Mouse (Mus musculus): ENCODE results near the gene Stxbp5.

Stxbp5 gene

DNA sequence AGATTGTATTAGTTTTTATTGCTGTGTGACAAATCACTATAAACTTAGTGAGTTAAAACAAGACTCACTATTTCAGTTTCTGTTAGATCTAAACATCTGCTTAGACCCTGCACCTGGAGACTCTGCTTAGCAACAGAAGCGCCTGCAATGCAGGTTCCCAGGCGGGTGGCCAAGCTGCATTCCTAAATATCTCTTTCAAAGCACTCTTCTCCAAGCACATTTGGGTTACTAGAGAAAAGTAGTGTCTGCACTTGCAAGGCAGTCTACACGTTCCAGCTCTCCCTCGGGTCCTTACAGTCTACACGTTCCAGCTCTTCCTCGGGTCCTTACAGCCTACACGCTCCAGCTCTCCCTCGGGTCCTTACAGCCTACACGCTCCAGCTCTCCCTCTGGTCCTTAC is 44.1 kb downstream of the Stxbp5 start:
- no peak for DNase-seq

DNA sequence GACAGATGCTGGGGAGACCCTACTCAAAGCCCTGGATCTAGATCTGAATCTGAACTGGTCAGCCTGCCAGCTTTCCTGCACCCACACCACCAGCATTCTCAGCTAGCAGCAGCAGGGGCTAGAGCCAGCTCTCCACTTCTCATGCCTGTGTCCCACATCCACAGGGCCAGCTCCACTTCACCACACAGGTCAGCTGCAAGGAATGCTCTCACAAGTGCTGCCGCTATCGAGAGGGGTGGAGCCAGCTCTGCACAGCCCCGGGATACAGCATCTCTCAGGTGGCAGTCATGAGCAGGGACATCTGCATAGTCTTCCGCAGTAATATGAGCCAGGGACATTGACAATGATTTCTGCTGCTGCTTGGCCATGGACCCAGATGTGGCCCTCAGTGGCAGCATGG is 54.5 kb downstream of the Stxbp5 start:
- no peak for DNase-seq

DNA sequence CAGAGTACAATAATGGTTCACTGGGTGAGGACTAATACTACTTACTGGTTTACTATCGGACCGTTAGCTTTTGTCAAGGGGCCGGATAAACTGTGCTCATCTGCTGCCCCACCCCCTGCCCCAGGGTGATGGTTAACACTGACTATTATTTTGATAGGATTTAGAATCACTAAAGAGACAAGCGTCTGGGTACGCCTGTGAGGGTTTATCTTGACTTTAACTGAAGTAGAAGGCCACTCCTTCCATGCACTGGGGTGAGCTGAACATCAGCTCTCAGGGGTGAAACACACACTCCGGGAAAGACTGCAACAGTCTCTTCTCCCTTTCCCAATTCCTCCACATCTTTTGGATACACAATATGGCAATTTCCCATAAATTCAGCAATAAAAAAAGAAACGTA is 61.5 kb downstream of the Stxbp5 start:
- DNase-seq: no peak

DNA sequence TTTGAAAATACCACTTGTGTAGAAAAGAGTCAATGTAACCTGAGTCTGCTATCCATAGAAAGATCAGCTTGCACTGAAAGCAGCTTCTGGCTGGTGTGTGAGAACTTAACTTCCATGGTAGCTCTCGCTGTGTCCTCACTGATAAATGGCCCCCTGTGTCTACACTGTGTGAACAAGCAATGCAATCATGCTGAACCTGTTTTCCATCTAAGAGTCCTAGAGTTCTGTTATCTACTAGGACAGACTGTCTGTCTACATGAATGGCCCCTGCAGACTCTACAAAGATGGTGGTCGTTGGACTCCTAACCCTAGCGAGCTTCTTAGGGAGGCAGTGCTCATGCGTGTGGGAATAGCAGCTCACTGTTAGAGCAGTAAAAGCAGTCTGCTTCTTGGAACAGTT is 65.9 kb downstream of the Stxbp5 start:
- no peak for DNase-seq

DNA sequence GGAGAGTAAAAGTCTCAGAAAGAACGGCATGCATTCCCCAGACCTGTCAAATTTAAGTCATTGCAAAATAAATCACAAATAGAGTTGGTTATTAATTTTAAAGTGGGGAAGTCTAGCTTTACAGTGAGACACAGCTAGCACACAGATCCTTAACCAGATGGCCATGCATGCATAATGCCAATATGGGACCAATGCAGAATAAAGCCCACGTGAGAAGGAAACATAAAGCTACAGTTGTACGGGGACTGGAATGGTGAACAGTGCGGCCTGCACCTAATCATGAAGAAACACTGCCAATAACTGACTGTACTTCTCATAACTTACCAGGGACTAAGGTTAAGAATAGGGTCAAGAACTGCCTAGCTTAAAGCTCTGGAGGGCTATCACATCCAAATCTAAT is 67.9 kb downstream of the Stxbp5 start:
- DNase-seq: no peak

DNA sequence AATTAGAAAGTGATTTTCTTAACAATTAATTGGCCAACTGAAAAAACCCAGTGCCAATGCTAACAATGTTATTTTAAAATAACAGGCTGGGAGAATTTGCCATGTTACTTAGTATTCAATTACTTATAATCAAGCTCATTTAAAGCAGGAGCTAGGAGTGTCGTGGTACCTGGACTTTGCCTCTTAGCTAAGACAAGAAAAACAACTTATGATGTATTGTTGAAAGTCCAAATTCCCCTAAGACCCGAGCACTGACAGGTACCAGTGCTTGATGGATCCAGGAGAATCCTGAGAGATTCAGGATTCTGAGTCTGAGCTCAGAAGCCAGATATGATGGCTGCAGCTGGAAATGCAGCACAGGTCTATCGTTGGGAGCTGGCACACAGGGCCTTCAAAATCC is 71.1 kb downstream of the Stxbp5 start:
- DNase-seq: no peak

DNA sequence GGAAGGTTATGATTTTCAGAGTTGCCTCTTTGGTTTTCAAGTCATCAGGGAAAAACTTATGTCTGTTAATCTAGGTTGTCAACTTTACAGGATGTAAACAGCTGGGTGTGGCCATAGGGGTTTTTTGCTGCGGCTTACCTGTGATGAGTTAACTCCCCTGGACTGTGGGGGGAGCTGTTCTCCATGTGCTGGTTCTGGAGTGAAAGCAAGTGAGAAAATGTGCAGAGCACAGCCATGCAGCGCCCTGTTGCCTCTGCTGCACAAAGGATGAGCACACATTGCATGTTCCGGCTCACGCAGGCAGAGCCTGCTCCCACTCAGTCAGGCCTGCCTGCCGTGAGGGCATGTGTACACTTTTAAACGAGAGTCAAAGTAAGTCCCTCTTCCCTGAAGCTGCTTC is 79.6 kb downstream of the Stxbp5 start:
- DNase-seq: peak; percentile 10 to 17

DNA sequence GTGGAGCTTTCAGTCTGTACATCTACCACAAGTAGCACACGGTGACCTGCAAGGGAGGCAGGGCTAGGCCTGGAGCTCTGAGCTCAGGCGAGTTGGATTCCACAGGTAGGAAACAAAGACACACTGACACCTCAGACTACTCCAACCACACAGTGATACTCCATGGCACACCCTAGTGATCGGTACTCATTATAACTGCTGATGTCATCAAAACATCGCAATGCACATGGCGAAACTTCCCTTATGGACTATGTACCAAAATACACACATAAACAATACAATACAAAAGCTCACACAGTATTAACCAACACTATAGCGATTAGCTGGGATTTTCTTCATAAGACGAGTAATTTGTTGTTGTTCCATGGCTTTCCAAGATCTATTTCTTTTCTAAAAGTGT is 82.3 kb downstream of the Stxbp5 start:
- DNase-seq: no peak

DNA sequence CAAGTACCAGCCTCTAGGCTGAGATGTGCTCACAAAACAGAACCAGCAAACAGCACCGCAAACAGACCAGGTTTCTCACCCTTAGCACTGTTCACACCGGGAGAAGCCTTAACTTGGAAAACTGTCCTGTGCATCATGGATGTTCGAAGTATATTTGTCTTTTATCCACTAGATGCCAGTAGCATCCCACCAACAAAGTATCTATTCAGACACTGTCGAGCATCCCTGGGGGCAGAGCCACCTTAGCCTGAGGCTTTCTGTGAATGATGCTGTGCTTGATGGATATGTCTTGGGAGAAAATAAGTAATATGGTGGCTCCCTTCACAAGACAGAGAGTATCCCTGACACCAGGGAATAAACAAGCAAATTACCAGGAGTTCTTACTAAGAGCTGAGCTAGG is 87.0 kb downstream of the Stxbp5 start:
- DNase-seq: no peak

DNA sequence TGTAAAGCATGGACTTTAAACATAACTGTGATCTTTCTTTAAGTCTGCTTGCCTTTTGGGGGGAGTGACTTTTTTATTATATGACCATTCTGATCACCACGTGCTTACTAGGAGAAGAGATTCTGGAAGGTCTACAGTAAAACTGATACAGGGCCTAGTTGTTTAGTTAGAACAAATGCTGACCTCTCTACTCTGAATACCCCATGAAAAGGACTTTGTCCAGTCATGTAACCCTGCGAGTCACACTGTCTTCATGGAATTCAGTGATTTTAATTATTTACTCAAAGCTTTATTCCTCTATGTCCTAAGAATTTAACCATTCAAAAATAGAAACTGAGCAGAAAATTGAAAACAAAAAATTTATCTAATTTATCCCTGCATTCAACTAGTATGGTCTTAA is 93.3 kb downstream of the Stxbp5 start:
- no peak for DNase-seq

DNA sequence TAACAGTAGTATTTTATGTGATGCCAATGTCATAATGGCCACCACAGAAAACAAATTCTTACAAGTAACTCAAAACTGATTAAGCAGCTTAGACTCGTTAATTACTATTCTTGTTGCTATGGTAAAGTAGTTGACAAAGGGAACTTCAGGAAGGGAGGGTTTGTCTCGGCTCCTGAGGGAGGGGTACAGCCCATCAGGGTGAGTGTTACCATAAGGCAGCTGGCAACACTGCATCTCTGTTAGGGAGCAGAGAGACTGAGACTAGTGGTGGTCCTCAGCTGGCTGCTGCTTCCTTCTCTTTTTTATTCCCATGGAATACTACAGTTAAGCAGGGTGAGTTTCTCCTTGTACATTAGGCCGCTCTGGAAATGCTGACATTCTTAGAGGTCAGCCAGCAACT is 95.5 kb downstream of the Stxbp5 start:
- no peak for DNase-seq

DNA sequence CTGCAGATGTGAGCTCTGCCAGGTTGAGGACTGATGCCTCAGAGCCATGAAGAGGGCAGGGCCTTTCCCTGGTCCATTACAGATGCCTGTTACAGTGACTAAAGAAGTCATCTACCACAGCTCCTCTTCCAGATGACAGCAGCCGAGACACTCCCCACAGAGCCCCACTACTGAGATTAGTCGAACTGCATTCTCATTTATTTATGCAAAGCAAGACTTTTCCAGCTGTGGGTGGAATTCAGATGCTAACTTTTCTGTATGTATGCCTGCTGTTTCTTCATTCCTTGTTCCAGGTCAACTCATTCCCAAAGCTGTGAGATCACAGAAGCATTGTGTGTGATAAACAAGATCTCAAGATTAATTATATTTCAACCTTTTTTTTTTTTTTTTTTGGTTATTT is 97.8 kb downstream of the Stxbp5 start:
- no peak for DNase-seq

DNA sequence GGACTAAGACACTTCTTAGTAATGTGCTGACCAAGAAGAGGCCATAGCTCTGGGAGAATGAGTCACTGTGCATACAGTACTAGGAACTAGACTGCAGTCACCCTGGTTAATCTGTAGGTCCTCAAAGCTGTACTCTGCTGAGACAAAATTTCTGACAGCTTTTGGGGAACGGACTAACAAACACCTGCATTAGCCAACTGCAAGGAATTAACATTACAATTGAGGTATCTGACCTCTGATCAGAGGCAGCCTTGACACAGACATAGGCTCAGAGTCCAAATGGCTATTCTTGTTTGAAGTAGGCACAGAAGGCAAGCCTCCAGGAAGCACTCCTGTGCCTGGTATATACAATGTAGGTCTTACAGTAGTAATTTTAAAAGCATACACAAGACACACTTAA is 99.3 kb downstream of the Stxbp5 start:
- no peak for DNase-seq

DNA sequence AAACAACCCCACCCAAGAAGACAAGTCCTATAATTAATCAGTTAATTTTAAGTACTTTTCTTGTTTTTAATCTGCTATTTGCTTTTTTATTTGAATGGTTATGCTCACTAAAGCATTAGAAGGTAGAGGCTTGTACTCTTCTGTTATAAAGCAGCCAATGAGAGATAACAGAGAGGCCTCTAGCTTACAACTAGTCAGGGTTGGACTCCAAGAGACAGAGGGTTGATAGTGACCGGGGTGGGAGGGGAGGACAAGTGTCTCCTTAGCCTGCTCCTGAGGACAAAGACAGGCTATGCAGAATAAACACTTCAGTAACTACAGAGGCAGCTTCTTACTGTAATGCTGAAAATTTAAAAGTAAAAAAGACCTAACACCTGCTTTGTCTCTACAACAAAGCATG is 101.8 kb downstream of the Stxbp5 start:
- no peak for DNase-seq

DNA sequence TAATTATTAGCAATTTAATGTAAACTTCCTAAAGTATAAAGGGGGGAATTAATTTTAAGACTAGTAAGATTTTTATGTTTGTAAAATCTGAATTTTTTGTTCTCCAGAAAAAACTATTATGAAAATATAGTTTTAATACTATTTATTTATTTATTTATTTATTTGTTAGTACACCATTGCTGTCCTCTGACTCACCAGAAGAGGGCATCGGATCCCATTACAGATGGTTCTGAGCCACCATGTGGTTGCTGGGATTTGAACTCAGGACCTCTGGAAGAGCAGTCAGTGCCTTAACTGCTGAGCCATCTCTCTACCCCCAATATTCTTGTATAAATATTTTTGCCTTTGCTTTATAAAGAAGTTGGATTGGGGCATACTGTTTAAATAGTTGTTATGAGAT is 104.5 kb downstream of the Stxbp5 start:
- no peak for DNase-seq

DNA sequence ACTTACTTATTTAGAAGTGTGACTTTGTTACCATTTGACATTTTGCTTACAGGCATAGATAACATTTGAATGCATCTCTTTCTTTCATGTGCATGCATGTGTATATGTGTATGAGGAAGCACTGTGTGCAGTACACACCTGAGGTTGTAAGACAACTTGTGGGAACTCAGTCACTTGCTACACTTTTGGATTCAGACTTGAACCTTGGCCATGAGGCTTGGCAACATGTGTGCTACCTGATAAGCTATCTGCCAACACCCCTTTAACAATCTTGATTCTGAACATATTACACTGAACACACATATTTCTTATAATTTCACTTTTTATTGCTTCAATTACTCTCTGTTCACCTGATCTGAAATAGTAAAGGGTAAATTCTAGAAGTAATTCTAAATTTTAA is 106.5 kb downstream of the Stxbp5 start:
- DNase-seq: no peak

DNA sequence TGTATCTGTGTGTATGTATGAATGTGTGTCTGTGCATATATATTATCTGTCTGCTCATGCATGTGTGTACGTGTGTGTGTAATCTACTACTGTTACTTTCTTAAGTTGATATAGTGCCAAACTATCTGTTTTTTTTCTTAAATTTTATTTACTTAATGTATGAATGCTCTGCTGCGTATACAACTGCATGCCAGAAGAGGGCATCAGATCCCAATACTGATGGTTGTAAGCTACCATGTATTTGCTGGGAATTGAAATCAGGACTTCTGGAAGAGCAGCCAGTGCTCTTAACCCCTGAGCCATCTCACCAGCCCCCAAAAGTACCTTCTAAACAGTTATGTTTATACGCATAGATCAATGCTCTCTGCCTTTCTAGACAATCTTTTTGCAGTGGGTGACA is 109.9 kb downstream of the Stxbp5 start:
- no peak for DNase-seq

DNA sequence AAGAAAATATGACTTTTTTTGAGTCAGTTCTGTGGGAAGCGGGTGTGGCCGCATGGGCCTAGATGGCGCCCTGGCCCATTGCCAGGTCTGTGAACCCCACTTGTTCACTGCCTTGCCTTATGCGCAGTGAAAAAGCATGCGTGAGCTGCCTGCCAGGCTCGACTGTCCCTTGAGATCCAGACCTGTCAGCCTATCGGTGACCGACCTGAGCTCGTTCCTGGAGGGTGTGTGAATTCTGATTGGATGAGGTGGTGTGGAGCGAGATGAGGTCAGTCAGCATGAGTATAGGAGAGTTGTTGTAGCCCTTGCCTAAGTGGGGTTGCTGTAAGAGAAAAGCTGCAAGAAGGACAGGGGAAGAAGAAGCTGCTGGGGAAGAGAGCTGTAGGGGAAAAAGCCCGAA is 114.4 kb downstream of the Stxbp5 start:
- no peak for DNase-seq

DNA sequence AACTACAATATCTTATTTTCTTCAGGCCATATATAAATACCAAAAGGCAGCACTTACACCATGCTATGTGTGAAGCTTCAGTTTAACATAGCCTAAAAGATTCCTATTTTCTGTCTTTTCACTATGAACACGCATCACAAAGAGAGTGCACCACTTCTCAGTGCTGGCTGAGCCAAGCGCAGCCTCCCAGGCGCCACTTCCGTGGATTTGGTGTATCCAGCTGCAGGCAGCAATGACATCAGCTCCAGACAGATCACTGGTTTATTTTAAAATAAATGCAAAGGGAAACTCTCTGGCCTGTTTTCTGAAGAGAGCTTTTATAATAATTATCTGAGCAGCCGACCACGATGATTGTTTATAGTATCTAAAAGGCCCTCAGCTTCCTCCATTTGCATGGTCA is 115.2 kb downstream of the Stxbp5 start:
- no peak for DNase-seq

DNA sequence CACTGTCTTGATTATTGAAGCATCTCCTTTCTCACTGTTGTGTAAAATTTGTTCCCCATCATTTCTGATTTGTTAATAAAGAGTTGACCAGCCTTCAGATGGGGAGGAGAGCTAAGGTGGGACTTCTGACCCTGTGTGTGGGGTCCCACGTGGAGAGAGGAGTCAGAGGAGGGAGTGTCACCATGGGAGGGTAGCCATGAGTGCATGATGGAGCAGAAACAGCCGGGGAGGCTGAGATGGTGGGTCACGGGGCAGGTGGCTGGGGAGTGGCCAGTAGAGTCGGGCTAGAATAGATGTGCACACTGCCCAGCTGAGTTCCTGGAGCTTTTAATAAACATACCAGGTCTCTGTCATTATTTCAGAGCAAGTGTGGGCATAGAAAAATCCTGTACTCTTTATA is 121.0 kb downstream of the Stxbp5 start:
- no peak for DNase-seq

DNA sequence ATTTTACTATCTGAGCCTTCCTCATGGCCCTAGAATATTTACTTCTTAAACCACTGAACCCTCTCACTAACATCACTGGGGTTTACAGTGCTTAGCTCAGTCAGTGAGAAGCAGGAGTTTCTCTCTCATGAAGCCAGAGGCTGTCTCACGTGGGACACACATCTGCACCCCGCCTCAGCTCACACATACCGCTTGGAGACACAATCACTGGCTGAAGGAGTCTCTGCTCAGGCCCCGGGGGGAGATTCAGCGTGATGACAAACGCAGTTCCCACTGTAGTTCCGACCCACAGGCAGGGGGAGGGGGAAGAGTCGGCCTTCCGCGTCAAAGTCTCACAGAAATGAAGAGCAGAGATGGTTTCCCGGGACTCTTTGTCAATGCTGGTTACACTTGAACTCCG is 130.6 kb downstream of the Stxbp5 start:
- no peak for DNase-seq

DNA sequence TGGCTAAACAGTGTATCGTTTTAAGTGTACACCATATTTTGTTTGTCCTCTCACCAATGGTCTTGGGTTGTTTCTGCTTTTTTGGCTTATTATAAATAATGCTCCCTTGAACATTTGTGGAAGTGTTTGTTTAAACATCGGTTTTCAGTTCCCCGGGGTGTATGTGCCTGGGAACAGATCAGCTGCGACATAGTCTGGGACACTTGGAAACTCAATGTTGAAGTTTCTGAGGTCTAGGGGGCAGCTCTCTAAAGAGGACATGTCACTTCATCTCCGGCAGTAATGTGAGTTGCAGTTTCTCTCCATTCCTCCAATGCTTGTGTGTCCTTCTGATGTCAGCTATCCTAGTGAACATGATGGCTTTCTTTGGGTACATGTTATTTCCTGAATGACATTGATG is 137.0 kb downstream of the Stxbp5 start:
- no peak for DNase-seq

DNA sequence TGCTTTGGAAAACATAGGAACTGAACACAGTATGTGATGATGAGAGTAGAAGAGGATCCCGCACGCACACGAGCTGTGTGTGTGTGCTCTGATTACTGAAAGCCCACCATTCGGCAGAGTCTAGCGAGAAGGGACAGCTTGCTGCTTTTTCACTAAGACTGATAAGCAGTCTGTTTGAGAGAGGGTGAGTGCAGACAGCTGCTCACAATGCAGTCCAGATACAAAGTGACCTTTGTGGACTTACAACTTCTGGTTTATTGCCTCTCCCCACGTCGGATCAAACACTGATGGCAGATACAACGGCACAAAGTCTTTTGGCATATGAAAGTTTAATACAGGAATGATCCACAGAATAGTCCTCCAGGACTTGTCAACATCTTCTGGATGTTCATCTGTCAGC is 140.6 kb downstream of the Stxbp5 start:
- no peak for DNase-seq

DNA sequence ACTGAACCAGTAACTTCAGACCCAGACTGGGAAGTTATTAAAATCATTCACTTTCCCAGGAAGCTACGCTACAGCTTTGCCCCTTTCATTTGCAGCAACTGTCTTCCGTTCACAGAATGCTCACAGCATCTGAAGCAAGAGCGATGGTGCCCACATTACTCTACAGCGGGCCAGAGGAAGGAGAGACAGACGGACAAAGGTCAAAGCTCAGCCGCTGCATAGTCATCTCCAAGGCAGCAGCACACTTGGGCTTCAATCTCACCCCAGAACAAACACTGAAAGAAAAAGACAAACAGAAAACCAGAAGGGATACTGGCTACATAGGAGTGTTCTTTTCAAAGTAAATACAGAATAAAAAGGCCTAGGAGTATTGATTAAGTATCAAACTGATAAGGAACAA is 144.3 kb downstream of the Stxbp5 start:
- DNase-seq: no peak

DNA sequence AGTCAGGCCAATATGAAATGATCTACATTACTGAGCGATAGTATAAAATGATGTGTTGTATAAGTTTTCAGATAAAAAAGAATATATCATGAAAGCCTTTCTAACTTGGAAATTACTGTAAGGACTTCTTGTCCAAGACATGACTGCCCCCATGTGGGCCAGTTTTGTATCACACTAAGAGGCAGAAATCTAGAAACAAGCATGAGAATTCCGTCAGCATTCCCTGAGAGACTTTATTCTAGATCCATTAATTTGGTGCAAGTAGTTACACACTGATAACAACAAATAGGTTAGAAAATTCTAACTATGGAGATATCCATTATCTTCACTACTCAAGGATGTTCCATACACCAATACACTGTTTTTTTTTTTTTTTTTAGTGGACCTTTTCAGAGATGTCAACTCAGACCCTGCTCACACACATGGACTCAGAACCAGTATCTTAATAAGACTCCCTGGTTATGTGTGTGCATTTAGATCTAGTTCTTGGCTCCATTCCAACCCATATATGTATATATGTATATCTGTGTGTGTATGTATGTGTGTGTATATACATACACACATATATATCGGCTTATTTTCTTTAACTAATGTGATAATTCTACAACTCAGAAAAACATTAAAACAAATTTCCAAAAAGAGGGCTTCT is 145.9 kb downstream of the Stxbp5 start:
- no peak for DNase-seq

DNA sequence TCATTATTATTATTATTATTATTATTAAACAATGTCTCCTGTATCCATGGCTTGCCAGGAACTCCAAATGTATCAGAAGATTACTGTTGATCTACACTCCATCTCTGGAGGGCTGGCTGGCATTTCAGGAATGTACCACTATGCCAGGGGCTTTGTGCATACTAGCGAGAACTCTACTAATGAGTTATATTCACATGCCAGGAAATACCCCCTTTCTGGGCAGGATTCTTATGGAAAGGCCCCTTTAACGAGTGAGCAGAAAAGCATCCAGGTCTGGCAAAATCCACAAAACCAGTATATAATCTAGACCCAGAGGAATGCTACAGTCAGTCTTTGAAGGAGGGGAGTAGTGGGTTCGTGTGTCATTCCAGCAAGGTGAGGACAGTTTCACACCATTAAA is 167.0 kb downstream of the Stxbp5 start:
- DNase-seq: no peak

Measured in thymus, postnatal 36 days (tissue).